28 mouse cellular contexts compared by ENCODE assay signal in the genomic region with DNA sequence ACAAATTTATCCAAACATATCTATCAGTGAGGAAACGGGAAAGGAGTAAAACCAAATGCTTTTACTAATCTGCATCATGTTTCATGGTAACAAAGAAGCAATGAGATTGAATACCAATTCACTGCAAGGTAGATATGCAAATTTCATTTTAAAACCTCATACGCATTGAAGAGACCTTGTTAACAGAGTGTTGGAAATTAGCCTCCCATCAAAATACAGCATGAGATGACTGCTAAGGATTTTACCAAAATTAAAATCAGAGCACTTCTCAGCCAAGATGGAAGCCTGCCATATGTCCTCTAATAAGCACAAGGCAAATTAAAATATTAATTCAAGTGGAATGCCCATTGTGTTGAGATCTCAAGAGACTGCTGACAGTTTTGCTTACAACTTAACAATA.
DNase-seq lines count a peak whose midpoint lies in the region; ATAC-seq lines count a peak whose summit lies in the region.
"Had no signal": no experiment of that assay in that cellular context is flagged by ENCODE, and none has a peak within 500 bp of the region (broad histone marks: within the 10 kb centered on the region; RNA-seq: fewer than 3 reads in every experiment).

No protein-coding gene starts in this region.

- no peaks in the 10 kb centered on the region for H3K4me1 ChIP-seq in midbrain, embryonic 14.5 days (ENCODE audit: control insufficient read depth, insufficient read depth, low read length)
- no peaks in the 10 kb centered on the region for H3K4me1 ChIP-seq in midbrain, embryonic 15.5 days
- H3K4me1 ChIP-seq in forebrain, embryonic 13.5 days = no peaks in the 10 kb centered on the region
- no peaks in the 10 kb centered on the region for H3K4me1 ChIP-seq in neural tube, embryonic 15.5 days
- H3K4me1 ChIP-seq: embryonic facial prominence, embryonic 10.5 days; embryonic facial prominence, embryonic 15.5 days; hindbrain, embryonic 12.5 days; liver, embryonic 12.5 days; megakaryocyte, embryonic 14.5 days had no signal

- no peaks in the 10 kb centered on the region for H3K27me3 ChIP-seq in midbrain, embryonic 14.5 days (ENCODE audit: control insufficient read depth, insufficient read depth, low read length)
- no peaks in the 10 kb centered on the region for H3K27me3 ChIP-seq in midbrain, embryonic 15.5 days (replicated peaks)
- H3K27me3 ChIP-seq in forebrain, embryonic 13.5 days = no peaks in the 10 kb centered on the region
- no peaks in the 10 kb centered on the region for H3K27me3 ChIP-seq in neural tube, embryonic 15.5 days (replicated peaks)
- H3K27me3 ChIP-seq: CH12.LX; embryonic facial prominence, embryonic 15.5 days; hindbrain, embryonic 12.5 days; liver, embryonic 12.5 days; megakaryocyte, embryonic 14.5 days had no signal

- H3K4me2 ChIP-seq in midbrain, embryonic 14.5 days (ENCODE audit: low read length) = no peak overlapping the region
- no peak overlapping the region for H3K4me2 ChIP-seq in midbrain, embryonic 15.5 days
- H3K4me2 ChIP-seq in forebrain, embryonic 13.5 days = no peak overlapping the region
- H3K4me2 ChIP-seq in neural tube, embryonic 15.5 days = no peak overlapping the region
- H3K4me2 ChIP-seq: embryonic facial prominence, embryonic 15.5 days; heart, embryonic 11.5 days; hindbrain, embryonic 12.5 days; liver, embryonic 12.5 days had no signal

- H3K27ac ChIP-seq in midbrain, embryonic 14.5 days (replicated peaks; ENCODE audit: low read depth, low read length) = no peak overlapping the region
- no peak overlapping the region for H3K27ac ChIP-seq in midbrain, embryonic 15.5 days
- H3K27ac ChIP-seq in forebrain, embryonic 13.5 days = no peak overlapping the region
- no peak overlapping the region for H3K27ac ChIP-seq in neural tube, embryonic 15.5 days (replicated peaks)
- H3K27ac ChIP-seq: embryonic facial prominence, embryonic 10.5 days; embryonic facial prominence, embryonic 15.5 days; gastrocnemius, adult 2 months; hindbrain, embryonic 12.5 days; liver, embryonic 12.5 days had no signal

- peak; percentile 4 to 15 for DNase-seq in cerebellum, postnatal 10 days
- DNase-seq in cerebellum, postnatal 36 days = no peak
- DNase-seq in midbrain, embryonic 14.5 days = peak; percentile 14
- DNase-seq in lung, postnatal 4 days = no peak
- DNase-seq: adrenal gland, postnatal 14 days; cerebellum, adult 18-20 months; gastrocnemius, adult 2 months; gastrocnemius, postnatal 36 days; heart, adult 18-20 months; heart, postnatal 36 days; kidney, adult 9 months; kidney, postnatal 10 days; layer of hippocampus, postnatal 36 days; left cerebral cortex, postnatal 4 days; liver, postnatal 0 days; lung, postnatal 36 days; thymus, adult 2 months had no signal

- no peak overlapping the region for H3K4me3 ChIP-seq in midbrain, embryonic 14.5 days (replicated peaks; ENCODE audit: low read depth, low read length)
- H3K4me3 ChIP-seq in midbrain, embryonic 15.5 days = no peak overlapping the region
- H3K4me3 ChIP-seq in forebrain, embryonic 13.5 days = no peak overlapping the region
- H3K4me3 ChIP-seq in neural tube, embryonic 15.5 days (replicated peaks) = no peak overlapping the region
- H3K4me3 ChIP-seq: embryonic facial prominence, embryonic 10.5 days; embryonic facial prominence, embryonic 15.5 days; gastrocnemius, adult 2 months; hindbrain, embryonic 12.5 days; liver, embryonic 12.5 days; megakaryocyte, embryonic 14.5 days had no signal

- 40% methylated on average over 2 of the region's 2 CpGs for WGBS in midbrain, embryonic 14.5 days
- 54% methylated on average over 2 of the region's 2 CpGs for WGBS in midbrain, embryonic 15.5 days
- WGBS in forebrain, embryonic 13.5 days = 41% methylated on average over 2 of the region's 2 CpGs
- 66% methylated on average over 2 of the region's 2 CpGs for WGBS in neural tube, embryonic 15.5 days

- no peaks in the 10 kb centered on the region for H3K9me3 ChIP-seq in midbrain, embryonic 14.5 days (ENCODE audit: control insufficient read depth, low read length)
- H3K9me3 ChIP-seq in midbrain, embryonic 15.5 days = no peaks in the 10 kb centered on the region
- H3K9me3 ChIP-seq in forebrain, embryonic 13.5 days (replicated peaks) = no peaks in the 10 kb centered on the region
- H3K9me3 ChIP-seq in neural tube, embryonic 15.5 days (replicated peaks) = no peaks in the 10 kb centered on the region
- H3K9me3 ChIP-seq: embryonic facial prominence, embryonic 10.5 days; embryonic facial prominence, embryonic 15.5 days; hindbrain, embryonic 12.5 days; liver, embryonic 12.5 days had no signal

- 0 out of 2 replicates have a peak, but pooled peaks have one; percentile 6 for ATAC-seq in midbrain, embryonic 14.5 days (ENCODE audit: low FRiP score, low TSS enrichment)
- ATAC-seq in midbrain, embryonic 15.5 days (replicated peaks) = no peak
- peak; percentile 84 for ATAC-seq in forebrain, embryonic 13.5 days
- no peak for ATAC-seq in neural tube, embryonic 15.5 days (ENCODE audit: low FRiP score)
- ATAC-seq: intestine, postnatal 0 days; liver, embryonic 12.5 days; liver, postnatal 0 days had no signal

- H3K36me3 ChIP-seq in midbrain, embryonic 14.5 days (ENCODE audit: control insufficient read depth, insufficient read depth, low read length) = no peaks in the 10 kb centered on the region
- no peaks in the 10 kb centered on the region for H3K36me3 ChIP-seq in midbrain, embryonic 15.5 days (replicated peaks)
- H3K36me3 ChIP-seq in forebrain, embryonic 13.5 days (ENCODE audit: poor library complexity, severe bottlenecking) = no peaks in the 10 kb centered on the region
- H3K36me3 ChIP-seq in neural tube, embryonic 15.5 days = no peaks in the 10 kb centered on the region
- H3K36me3 ChIP-seq: embryonic facial prominence, embryonic 10.5 days; embryonic facial prominence, embryonic 15.5 days; hindbrain, embryonic 12.5 days; liver, embryonic 12.5 days had no signal

- H3K9ac ChIP-seq in midbrain, embryonic 14.5 days (replicated peaks; ENCODE audit: low read length) = no peak overlapping the region
- H3K9ac ChIP-seq in midbrain, embryonic 15.5 days = no peak overlapping the region
- H3K9ac ChIP-seq in forebrain, embryonic 13.5 days = no peak overlapping the region
- no peak overlapping the region for H3K9ac ChIP-seq in neural tube, embryonic 15.5 days (replicated peaks)
- H3K9ac ChIP-seq: embryonic facial prominence, embryonic 15.5 days; hindbrain, embryonic 12.5 days; liver, embryonic 12.5 days; liver, postnatal 0 days had no signal

Comparison
In these comparisons a context has a peak if more than half of its experiments do, and no peak if none do; other contexts are left out.
1. DNase-seq: peak in cerebellum, postnatal 10 days (2 of 2) and midbrain, embryonic 14.5 days (single experiment); none in cerebellum, postnatal 36 days (0 of 2) and lung, postnatal 4 days (0 of 2).
2. ATAC-seq: peak in midbrain, embryonic 14.5 days (single experiment) and forebrain, embryonic 13.5 days (single experiment); none in midbrain, embryonic 15.5 days (single experiment) and neural tube, embryonic 15.5 days (single experiment).